Mouse (Mus musculus) ovary, postnatal 14 days (tissue): ENCODE measurements at regions not wholly inside any gene's neighbourhood (a gene's known extent, or its start where the extent isn't known, plus 50 kb on each side); places are given as distances from the start of the nearest gene placed in this dataset.

ENCODE experiments used
- DNase-seq: peaks from one replicate; pipeline ENCODE4 v3.0.0; 2022; ENCODE audit warnings: low spot score

DNA sequence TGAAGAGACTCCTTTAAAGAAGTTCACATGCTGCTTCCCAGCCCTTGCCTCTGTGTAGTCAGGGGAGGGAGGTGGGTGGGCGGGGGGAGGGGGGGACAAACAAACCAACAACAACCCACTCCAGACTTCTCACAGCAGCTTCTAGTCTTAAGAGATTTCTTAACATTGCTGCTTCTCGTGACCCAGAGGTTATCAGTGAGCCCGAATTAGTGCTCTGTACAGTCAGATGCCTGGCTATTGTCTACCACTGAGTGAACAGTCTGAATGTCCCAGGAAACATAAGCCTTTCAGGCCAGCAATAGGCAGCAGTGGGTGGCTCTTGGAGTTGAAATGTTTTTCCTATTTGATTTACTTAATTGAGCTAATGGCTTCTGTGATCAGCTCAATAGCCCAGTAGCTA lies 202.2 kb upstream of the Nrp1 start:
- no peak for DNase-seq

DNA sequence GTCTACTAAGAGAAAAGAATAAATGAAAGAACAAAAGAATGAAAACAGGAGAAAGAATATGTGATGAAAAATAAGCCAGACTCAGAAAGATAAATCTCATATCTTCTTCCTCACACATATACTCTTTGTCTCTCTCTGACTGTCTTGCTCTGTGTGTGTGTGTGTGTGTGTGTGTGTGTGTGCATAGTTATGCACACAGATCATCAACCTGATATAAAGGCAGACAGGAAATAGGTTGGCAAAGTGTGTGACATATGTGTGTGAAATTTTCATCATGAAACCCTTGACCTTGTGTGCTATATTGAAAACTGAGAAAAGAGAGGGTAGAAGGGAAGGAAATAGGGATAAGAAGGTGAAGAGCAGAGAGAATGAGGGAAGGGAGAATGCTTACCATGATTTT lies 195.5 kb upstream of the Nrp1 start:
- no peak for DNase-seq

DNA sequence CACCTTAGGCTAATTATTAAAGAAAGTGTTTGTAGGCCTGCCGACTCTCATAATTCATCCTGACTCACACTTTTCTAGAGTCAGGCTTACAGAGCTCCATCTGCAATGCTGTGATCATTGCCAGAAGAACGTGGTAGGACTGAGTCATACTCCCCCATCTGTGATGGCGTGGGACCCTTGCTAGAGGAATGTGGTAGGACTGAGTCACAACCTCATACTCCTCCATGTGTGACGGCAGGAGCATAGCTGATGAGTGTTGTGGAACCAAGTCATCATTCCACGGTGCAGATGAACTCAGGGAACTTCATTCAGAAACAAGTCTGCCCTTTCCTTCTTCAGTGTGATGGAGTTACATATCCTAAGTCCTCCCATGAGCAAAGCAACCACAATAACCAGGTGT lies 193.4 kb upstream of the Nrp1 start:
- DNase-seq = no peak

DNA sequence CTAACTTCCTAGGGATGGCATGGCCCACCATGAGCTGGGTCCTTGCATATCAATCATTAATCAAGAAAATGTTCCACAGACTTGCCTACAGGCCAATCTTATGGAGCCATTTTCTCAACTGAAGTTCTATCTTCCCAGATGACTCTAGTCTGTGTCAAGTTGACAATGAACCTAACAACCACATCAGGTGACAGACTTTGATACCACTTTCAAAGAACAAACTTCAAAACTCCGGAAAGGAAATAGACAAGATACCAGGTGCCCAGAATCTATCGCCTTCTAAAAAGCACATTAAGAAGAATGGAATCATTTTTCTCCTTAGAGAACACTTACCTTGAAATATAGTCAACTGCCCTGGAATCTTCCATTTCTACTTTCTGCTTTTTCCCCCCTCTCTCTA lies 192.8 kb upstream of the Nrp1 start:
- no peak for DNase-seq

DNA sequence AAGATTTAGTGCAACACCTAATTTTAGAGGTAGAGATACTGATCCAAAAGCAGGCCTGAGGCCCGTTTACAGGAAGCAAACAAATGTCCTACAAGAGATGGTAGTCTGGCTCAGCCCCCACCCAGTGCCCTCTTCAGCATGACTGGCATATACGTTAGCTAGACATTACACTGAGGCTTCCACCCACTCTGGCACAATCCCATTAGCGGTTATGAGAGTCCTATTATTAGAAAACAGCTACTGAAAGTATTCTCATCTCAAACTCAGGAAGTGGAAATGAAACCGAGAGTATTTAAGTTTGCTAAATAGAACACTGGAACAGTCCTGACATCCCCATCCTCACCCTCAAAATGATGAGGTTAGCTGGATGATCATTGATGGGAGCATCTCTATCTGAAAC lies 192.3 kb upstream of the Nrp1 start:
- no peak for DNase-seq

DNA sequence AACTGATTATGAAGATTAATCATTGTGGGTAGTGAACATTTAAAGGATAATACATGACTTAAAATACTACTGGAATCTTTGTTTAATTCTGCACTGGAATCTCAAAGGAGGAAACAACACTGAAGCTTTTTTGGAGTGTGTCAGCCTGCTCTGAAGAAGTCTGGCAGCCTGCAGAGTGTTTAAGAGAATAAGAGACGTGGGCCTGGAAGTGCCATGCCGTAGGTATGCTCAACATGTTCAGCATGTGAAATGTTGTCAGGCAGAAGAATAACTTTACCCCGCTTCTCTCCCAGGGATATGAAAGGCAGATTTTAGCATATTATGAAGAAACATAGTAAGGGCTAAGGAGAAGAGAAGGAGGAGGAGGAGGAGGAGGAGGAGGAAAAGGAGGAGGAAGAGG lies 189.6 kb upstream of the Nrp1 start:
- no peak for DNase-seq

DNA sequence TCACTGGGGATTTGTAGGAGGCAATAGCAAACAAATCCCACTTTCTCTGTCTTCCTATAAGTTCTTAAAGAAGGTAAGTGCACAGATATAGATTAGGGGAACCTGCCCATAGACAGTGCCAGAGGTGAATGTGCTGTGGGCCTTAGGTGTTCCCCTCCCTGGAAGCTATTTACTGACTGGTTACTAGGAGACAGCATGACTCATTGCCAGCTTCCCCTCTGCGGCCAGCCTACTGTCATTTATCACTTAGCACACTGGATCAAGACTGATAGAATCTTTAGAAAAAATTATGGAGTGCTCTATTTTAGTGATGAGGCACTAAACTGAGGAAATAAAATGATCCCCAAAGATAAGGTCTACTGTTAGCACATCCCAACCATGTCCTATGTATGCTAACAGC lies 187.3 kb upstream of the Nrp1 start:
- DNase-seq = no peak

DNA sequence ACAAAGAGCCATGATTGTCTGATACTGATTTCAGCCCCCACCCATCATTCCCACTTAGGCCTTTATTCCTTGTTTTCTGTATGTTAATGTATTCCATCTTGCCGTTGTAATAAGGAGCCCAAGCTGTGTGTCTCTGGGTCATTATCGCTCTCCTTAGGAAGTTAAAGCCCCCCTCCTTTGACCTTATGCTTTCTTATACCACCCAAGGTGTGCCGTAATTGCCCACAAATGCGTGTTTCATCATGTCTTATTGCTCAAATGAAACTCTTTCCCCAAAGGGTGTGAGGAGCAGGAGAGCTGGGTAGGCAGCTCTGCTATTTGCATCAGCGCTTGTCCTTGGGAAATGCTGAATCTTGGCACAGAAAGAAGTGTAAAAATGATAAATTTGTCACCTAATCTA lies 178.2 kb upstream of the Nrp1 start:
- DNase-seq = no peak

DNA sequence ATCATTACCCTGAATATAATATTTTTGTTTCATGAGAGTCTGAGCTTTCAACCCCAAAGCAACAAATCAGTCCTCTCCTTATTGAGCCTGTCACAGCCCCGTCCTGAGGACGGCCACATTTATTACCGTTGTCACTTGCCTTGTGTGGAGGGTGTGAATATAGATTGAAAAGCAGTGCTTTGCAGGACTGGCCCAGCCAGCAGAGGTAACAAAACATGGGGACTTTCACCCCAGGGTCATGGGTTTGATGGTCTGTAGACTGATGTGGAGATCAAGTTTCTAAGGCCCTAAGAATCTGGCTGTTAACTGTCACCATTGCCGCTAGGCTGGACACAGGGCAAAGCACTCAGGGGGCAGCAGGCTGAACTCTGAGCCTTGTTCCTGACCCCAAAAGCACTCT lies 175.3 kb upstream of the Nrp1 start:
- DNase-seq = no peak

DNA sequence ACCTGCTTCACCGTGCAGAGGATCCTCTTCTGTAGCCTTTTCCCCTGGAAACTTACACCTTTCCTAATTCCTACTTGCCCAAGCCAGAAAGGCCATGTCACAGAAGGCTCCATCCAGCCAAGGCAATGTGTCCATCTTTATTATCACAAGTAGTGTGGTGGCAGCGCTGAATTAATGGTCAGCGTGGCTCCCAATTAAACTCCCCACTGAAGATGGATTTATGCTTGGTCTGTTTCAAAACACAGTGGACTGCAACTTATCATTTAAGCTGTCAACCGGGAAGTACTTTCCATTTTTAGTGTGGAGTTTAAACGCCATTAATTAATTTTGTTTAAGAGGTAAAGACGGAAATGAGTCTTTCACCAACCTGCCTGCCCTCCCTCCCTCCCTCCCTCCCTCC lies 170.1 kb upstream of the Nrp1 start:
- DNase-seq = no peak

DNA sequence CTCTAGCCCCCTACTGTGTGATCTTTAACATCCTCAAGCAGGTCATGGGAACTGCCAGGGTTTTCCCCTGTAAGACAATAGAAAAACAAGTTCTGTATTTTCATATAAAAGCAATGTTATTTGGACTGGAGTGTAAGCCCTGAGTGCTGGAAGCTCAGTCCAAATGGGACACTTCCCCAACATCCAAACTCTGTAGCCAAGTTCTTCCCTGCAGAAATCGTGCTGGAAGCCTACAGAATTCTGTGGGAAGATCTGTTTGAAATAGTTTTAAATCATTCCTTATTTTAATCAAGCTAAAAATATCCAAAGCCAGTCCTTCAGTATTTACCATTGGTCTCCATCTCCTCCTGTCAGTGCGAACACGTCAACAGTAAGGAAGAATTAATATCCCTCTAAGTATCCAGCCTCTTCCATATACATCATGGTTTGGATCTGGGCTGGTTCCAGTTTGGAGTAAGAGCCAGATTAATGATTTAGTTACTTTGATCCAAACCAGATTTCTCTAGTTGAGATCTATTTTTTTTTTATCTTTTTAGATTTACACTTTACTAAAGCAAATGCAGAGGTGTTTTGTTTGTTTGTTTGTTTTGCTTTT lies 165.0 kb upstream of the Nrp1 start:
- no peak for DNase-seq

DNA sequence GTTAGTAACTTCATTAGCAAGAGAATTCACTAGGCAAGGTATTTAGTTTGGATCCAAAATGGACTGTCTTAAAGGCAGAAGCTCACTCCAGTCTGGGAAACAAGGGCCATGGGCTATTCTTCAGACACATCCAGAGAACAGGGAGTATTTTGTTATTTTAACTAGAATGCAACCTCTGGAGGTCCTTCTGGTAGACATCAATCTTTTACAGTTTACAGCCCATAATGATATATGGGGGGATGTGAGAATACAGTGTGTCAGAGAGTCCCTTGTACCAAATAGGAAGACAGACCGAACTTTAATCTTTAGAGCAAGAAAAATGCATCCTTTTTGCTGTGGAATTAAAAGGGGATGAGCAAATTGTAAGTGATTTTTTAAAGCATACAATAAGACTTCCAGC lies 157.6 kb upstream of the Nrp1 start:
- no peak for DNase-seq

DNA sequence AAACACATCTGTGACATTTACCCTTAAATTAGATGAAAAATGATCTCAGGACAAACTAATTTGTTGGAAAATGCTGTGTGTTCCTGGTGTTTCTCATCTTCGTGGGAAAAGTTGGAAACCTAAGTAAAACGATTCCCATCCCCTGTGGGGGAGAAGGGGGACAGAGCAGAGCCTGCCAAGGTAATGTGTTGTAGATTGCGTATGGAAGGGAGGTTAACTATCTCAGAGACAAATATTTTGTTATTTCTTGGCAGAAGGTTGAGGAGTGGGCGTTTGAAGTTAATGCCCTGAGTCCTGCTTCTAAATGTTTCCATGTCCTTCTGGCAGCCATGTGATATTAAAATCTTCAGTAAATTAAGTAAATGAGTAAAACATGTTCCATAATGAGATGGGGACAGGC lies 156.8 kb upstream of the Nrp1 start:
- DNase-seq = no peak

DNA sequence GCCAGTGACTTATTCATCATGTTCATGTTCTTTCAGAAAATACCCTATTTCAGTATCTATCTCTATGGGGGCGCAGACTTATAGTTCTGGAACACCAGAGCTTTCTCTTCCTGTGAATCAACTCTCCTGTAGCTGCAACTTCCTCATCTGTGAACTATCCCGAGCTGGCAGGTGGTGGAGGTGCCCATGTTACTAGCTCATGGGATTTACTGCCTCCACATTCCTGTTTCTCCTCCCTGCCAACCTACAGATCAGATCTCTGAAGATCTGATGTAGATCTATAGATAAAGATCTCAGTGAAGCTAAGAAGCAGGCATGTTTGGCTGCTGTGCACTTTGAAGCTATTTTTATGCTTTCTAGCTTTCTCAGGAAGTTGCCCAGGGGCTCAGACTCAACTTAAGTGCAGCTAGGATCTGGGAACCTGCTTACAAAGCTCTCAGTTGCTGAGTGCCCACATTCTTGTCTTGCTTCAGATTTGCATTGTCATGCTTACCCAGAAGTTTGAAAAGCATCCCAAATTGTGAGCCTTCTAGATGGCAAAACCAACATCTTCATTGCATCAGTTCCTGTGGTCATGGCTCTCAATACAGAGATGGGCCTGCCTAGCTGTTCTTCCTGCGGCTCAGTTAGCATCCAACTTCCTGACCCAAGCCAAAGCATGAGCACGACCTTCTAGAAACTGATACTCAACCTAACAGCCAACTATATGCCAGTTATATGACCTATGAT lies 156.1 kb upstream of the Nrp1 start:
- no peak for DNase-seq

DNA sequence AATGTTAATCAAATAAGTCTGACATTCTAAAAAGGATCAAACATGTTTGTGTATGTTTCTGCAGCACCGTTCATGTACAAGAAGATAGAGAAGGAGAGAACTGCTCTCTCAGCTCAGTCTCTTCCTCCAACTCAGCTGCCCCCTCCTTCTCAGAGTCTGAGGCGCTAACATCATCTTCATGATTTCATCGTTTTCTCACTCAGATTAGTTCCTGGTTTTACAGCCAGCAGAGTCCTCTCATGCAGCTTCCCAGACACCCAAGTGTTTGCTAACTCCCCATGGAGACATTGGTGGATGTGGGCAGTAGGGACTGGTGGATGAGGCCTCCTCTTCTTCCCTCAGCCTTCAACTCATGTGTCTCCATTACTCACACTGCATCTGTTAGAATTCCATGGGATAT lies 153.6 kb upstream of the Nrp1 start:
- DNase-seq = no peak

DNA sequence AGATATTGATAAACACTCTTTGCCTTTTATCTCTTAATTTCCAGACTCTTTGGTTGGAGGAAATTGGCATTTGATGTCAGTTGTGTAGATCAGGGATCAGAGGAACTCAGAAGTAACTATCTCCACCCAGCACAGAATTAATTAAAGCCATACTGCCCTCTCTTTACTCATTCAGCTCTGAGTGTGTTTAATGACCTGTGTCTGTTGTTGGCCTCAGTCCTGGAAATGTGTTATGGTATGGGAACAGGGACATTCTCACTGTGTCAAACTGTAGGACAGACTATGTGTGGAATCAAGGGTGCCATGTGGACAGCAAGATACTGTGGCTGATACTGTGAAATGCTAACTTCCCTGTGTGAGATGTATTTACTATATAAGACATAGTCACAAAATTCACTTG lies 151.3 kb upstream of the Nrp1 start:
- DNase-seq = no peak

DNA sequence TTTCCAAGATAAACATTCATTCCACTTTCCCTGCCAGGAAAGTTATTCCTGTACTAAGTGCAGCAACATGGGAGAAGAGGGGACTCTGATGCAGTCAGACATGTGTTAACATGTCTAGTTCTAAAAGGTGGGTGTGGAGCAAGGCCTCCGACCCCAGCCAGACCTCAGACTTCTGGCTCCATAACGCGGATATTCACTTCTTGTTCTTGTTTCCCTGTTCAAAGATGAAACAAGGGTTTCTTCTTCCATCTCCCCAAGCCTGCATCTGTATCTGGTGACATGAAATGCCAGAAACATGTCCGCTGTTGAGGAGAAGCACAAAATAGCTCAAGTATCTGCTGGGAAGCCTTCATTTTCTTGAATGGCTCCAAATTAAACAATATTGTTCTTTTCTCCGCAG lies 147.6 kb upstream of the Nrp1 start:
- DNase-seq = no peak

DNA sequence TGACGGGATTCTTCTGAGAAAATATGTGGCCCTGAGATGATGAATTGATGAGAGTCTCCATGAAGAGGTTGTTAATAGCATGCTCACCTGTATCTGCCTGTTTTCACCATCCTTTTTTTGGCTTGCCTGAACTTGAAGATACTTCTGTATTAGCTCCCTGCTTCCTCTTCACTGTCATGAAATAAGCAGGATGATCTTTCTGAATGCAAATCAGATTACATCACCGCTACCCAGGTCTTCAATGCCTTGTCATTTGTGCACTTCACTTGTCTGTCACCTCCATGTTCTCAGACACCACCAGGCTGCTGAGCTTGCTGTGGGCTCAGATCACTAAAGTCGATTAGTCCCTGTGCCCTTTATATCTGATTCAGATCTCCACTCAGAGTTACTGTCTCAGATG lies 146.2 kb upstream of the Nrp1 start:
- DNase-seq = no peak

DNA sequence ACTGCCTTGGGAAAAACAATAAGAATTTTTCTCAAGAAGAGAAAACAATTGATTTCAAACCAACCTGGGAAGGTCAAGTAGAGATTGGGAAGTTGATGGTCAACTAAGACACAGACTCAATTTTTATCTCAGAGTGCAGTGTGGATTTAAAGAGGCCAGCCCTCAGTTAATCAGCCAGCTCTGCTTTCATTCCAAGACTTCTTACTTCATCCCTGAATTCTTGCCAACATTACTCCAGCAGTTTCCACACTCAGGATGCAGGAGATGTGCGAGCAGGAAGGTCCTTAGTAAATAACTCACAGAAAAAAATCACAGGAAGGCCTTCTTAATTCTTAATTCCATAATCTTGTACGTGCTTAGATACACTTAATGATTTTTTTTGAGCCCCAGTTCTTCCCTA lies 144.1 kb upstream of the Nrp1 start:
- no peak for DNase-seq

DNA sequence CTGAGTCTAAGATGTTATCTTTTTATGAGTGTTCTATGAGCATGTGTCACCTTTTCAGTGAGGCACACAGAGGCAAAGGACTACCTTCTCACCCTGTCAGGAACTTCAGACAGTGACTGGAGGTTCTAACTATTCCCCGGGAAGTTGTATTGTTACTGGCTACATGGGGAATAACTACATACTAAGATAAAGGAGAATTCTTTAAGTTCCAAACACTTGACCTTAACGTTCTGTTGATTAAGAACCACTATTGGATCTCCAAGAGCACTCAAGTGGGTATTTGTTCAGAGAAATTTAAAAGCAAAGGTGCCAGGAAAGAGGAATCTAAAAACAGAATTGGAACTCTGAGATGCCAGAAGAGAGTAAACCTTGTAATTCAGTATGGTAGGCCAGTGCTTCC lies 139.5 kb upstream of the Nrp1 start:
- DNase-seq = no peak

DNA sequence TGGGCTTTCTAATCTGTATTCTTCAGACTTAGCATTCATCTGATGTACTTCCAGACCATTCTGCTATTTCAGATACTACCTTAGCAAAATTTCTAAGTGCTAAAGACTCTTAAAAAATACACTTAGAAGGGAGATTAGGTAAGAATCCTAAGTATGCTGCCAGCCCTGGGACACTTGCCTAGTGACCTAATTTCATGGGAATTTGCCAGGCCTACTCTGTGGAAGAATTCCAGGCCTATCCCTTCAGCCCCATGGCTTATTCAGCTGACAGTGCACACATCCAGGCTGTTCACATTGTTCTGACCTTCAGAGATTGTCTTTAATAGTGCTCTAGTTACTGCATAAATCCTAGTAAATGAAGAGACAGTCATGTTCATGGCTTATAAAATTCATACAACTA lies 138.9 kb upstream of the Nrp1 start:
- DNase-seq = peak; percentile 51

DNA sequence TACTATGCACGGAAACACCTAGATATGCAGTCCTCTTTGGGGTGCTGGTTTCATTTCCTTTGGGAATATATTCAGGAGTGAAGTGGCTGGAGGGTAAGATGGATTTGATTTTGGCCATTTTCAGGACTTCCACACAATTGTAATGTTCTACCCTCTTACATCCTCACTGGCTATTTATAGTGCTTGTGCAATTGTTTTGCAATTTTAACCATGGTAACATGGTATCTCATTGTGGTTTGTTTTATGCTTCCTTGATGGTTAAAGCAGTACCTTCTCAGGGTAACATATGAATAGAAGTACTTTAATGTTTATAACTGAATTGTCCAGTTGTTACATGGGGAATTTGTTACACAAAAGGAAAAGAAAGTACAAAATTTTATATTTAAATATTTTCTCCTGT lies 135.3 kb upstream of the Nrp1 start:
- no peak for DNase-seq

DNA sequence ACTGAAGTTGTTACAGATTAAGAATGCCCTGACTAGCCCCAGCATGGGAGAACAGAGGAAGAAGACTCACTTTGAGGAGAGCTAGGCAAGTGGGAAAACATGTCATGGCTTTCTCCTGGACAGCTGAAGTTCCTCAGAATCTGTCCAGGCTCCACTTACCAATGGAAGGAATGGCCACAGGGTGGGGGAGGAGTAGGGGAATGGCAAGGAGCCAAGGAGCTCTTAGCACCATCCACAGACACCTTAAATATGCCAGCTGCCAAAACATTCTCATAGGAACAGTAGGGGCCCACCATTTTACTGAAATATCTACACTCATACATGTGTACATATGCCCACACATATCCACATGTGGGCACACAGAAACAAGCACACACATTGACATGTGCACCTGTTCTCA lies 134.9 kb upstream of the Nrp1 start:
- DNase-seq = no peak

DNA sequence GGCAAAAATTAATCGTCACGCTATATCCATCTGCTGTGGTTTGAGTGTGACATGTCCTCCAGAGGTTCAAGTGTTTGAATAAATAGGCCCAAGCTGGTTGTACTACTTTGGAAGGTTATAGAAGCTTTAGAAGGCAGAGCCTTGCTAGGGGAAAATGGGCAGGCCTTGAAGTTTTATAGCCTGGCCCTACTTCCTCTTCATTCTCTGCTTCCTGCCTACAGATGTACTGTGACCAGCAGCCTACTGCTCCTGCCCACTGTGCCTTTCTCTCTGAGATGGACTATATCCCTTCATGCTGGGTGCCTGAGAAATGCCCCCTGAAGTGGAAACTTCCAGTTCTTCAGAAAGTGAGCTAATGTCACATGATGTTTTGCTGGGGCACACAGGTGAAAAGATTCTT lies 133.3 kb upstream of the Nrp1 start:
- no peak for DNase-seq

DNA sequence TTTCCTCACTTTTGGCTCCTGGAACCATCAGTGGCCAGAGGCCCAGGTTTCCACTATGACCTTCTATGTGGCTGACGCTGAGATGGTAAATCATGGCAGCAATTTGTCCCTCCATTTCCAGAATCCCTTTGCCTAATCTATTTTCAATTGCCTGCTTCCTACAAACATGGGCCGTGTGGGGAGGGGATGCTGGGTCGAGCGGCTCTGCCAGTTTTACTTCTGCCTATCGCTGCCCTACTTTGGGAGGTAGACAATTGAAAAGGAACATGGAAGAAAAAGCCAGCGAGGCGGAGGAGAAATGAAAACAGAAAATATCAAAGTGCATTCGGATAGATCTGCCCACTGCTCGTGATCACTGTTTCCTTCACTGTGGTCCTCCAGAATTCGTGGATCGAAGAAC lies 123.3 kb upstream of the Nrp1 start:
- no peak for DNase-seq
